Mouse (Mus musculus) heart, postnatal 0 days (tissue): ENCODE results near the gene Gm20696.

Experiments
- CTCF ChIP-seq: IDR thresholded peaks from 2 replicates; pipeline ENCODE4 v1.5.1; 2016; ENCODE audit warnings: antibody characterized with exemption, control low read depth, low read depth
- EP300 ChIP-seq: IDR thresholded peaks from 2 replicates; pipeline ENCODE4 v1.6.1; 2016; ENCODE audit warnings: antibody characterized with exemption, low read depth

- TF ChIP-seq CTCF, result no peak
- no peak for TF ChIP-seq EP300
Observed at GRCm38 (mm10) chr6:99658586-99658985, 8.0 kb downstream of the Gm20696 start.
